In genomic region chr11:70351868-70352267, GRCm38 (mm10) we compare ENCODE assay signal across 8 mouse cellular contexts. TPM values are rescaled to one million over a fixed set of nuclear protein-coding genes. Genes with fewer than 3 reads are reported as not detected.
DNase-seq lines count a peak whose midpoint lies in the region; ATAC-seq and TF ChIP-seq lines count a peak whose summit lies in the region.

Alox15 (minus strand) TSS chr11:70352031.

- H3K4me1 ChIP-seq in ES-E14 (ENCODE audit: control insufficient read depth in 2 of 2, insufficient read depth in 2 of 2, low read length in 2 of 2, poor library complexity in 1 of 2), result peaks cover 11 to 14% of the 10 kb centered on the region in 2 experiments; a peak in 3 of 4 replicates
- H3K4me1 ChIP-seq in hindbrain, embryonic 14.5 days (replicated peaks; ENCODE audit: control insufficient read depth, insufficient read depth, low read length), result 0 out of 2 replicates have a peak, but pooled peaks cover 7% of the 10 kb centered on the region

- no peak within 1 kb of the TSS for H3K27ac ChIP-seq in ES-E14 (ENCODE audit: insufficient read depth, low read depth, low read length, poor library complexity, severe bottlenecking)
- no peak within 1 kb of the TSS for H3K27ac ChIP-seq in hindbrain, embryonic 14.5 days

- H3K27me3 ChIP-seq in hindbrain, embryonic 14.5 days (ENCODE audit: control insufficient read depth, insufficient read depth, low read length), result peaks cover 38% of the 10 kb centered on the region

- no peak for DNase-seq in ES-E14 (ENCODE audit: low read depth, low spot score)
- peak; percentile 34 for DNase-seq in embryo, embryonic 11 days
- DNase-seq in hindbrain, embryonic 14.5 days (ENCODE audit: low spot score), result no peak
- peak; percentile 11 for DNase-seq in lung, postnatal 36 days
- peak; percentile 30 to 31 for DNase-seq in thymus, postnatal 10 days (ENCODE audit: low spot score in 2 of 2)
- no peak for DNase-seq in left cerebral cortex, adult 8-10 months (ENCODE audit: low spot score in 2 of 2)
- no peak for DNase-seq in adrenal gland, postnatal 10 days

- peak within 1 kb of the TSS; percentile 57 to 59 for H3K4me3 ChIP-seq in ES-E14 (ENCODE audit: insufficient read depth in 1 of 2, low read depth in 1 of 2, low read length in 2 of 2, poor library complexity in 1 of 2, severe bottlenecking in 1 of 2)
- peak within 1 kb of the TSS; percentile 23 for H3K4me3 ChIP-seq in hindbrain, embryonic 14.5 days (replicated peaks; ENCODE audit: low read length)

- WGBS in hindbrain, embryonic 14.5 days, result under 1% methylated on average over 19 of the region's 19 CpGs

- no peaks in the 10 kb centered on the region for H3K36me3 ChIP-seq in ES-E14 (ENCODE audit: control insufficient read depth, insufficient read depth, low read length, poor library complexity, severe bottlenecking)
- H3K36me3 ChIP-seq in hindbrain, embryonic 14.5 days (replicated peaks; ENCODE audit: control insufficient read depth, insufficient read depth), result no peaks in the 10 kb centered on the region

- H3K4me2 ChIP-seq in hindbrain, embryonic 14.5 days (replicated peaks), result peak within 1 kb of the TSS; percentile 47

- no peak for ATAC-seq in hindbrain, embryonic 14.5 days (ENCODE audit: low FRiP score)
- ATAC-seq in cerebellum, adult (ENCODE audit: insufficient number of reproducible peaks, low FRiP score, low TSS enrichment), result no peak

- H3K9me3 ChIP-seq in ES-E14 (ENCODE audit: control insufficient read depth, insufficient read depth, low read depth, low read length), result no peaks in the 10 kb centered on the region
- no peaks in the 10 kb centered on the region for H3K9me3 ChIP-seq in hindbrain, embryonic 14.5 days (ENCODE audit: control insufficient read depth, low read length)

- H3K9ac ChIP-seq in ES-E14 (ENCODE audit: insufficient read depth, low read depth, low read length, poor library complexity, severe bottlenecking), result no peak within 1 kb of the TSS
- H3K9ac ChIP-seq in hindbrain, embryonic 14.5 days, result no peak within 1 kb of the TSS

- in situ Hi-C loops in ES-E14 (cut with MboI; ENCODE audit: low sequenced_read_pairs in 2 of 2, unreplicated experiment in 2 of 2), result no loop called here

TF ChIP-seq in ES-E14, 5 proteins besides CTCF, POLR2A, EP300 and RAD21:
- TF ChIP-seq CHD2 (IDR thresholded peaks at IDR 0.05; ENCODE audit: low read depth, low read length), result no peak
- no peak for TF ChIP-seq ZNF384 (IDR thresholded peaks at IDR 0.05; ENCODE audit: low read depth, low read length)
- no peak for TF ChIP-seq MAFK (IDR thresholded peaks at IDR 0.05; ENCODE audit: insufficient read depth, low read depth, low read length)
- TF ChIP-seq ZC3H11A (IDR thresholded peaks at IDR 0.05; ENCODE audit: borderline replicate concordance, low read depth, low read length), result no peak
- no peak for TF ChIP-seq HCFC1 (IDR thresholded peaks at IDR 0.05; ENCODE audit: borderline replicate concordance, insufficient read depth, low read length)

RNA-seq across cellular contexts. Expression of gene Alox15, which starts in this region (rescaled TPM):
- 0.53 and 1.7 TPM in 2 replicates for total RNA-seq in ES-E14 (2012; rRNA removed)
- polyA plus RNA-seq in hindbrain, embryonic 14.5 days (2014; fragmentation: Nextera tagmentation; extraction: Ambion mirVana), result 0.11 TPM in 1 of 2 replicates, not detected in the other
- total RNA-seq in left cerebral cortex, adult 8-10 months (2022), result under 1 TPM in 1 of 4 experiments, not detected in 3; 0.35 TPM
- 1 to 10 TPM; 2.0 to 2.5 TPM for total RNA-seq in adrenal gland, postnatal 10 days (2021)

Comparison
In these comparisons a context has a peak if more than half of its experiments do, and no peak if none do; other contexts are left out.
1. DNase-seq: peak in embryo, embryonic 11 days (single experiment), lung, postnatal 36 days (single experiment) and thymus, postnatal 10 days (2 of 2); none in ES-E14 (single experiment), hindbrain, embryonic 14.5 days (single experiment), left cerebral cortex, adult 8-10 months (0 of 2) and adrenal gland, postnatal 10 days (single experiment).